Mouse (Mus musculus) natural killer cell, adult 2 months (primary cell): Measurements from ENCODE around the gene Npsr1.

Experiments used
- DNase-seq, 2 experiments: peaks; one replicate each; pipeline ENCODE4 v3.0.0; 2022; ENCODE audit warnings: low spot score in 2 of 2

Npsr1 gene

DNA sequence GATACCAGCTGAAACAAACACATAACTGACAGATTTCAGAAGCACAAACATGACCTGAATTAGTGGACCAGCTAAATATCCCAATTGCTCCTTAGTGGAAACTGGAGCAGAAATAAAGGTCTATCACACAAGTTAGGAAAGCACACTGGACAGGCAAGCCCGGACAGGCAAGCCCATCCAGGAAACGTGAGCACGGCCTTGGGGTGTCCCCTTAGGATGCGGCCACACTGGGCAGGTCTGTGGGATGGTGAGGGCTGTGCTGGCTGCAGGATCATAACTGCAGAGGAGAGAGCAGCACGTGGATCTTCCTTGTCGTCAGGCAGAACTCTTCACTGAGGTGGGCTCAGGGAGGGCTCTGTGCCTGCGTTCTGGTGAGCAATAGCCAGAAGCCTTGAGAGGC, at the start of gene Npsr1:
Gene Npsr1 (plus strand): TSS at position 301 of the 400 bp plus-strand sequence.
- DNase-seq, result no peak

DNA sequence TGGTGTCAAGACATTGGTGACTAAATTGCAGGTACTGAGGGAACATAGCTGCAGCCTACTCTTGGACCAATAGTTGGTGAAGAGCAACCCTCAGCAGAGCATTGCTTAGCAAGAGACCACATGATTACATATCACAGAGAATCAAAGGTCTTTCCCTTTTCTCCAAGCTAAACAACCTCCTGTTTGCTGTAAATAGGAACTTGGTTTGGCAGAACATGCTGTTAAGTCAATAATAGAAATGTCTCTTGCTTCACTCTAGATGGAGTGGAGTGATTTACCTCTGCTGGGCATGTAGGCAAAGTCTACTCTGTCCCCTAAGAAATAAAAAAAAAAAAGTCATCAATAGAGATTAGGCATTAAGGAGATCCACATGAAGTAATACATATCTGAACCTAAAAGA, 46.3 kb upstream of the Npsr1 start:
- DNase-seq, result no peak

DNA sequence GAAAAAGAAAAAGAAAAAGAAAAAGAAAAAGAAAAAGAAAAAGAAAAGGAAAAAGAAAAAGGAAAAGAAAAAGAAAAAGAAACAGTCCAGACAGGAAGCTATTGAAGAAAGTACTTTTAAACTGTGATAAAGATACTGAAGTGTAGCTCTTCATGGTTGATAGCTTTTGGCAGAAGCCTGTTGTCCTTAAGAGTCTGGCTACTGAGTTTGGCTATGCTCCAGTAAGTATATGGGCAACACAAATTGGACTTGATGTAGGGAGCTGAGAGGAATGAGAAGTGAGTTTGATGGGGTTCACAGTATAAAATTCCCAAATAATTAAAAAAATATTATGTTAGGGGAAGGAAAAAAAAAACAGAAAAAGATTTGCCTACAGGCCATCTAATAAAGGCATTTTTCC, 34.5 kb upstream of the Npsr1 start:
- DNase-seq, result no peak

DNA sequence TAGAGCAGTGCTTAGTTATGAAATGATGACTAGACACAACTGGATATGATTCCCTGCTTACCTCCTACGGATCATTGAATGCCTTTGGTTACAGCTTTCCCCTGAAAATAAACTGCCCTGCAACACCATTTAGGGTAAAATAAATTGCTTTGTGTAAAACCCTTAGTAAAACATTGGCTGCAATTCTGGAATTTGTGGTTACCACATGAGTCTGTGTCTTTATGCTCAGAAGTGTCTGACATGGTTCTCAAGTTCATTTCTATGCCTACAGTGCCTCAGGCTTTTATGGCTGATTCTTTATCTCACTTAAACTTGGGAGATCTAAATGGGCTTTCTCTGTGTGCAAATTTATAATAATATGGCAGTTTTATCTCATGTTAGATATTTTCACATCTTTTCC, 26.1 kb upstream of the Npsr1 start:
- DNase-seq, result no peak

DNA sequence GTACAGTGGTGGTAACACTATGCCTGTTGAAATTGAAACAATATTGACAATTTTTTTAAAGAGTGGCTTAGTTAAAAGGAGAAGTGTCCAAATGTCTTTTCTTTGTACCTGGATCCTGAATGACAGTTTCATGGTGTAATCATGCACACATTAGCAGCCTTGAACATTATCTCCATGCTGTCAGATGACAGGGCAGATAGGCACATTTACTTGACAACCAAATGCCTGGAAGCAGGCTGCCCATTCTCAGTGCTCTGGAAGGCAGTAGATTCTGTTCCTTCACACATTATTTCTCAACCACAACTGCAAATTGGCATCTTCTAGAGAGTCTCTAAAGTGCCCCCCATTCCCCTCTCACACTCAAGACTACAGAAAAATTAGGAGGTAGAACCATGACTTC, 20.2 kb upstream of the Npsr1 start:
- DNase-seq, result no peak

DNA sequence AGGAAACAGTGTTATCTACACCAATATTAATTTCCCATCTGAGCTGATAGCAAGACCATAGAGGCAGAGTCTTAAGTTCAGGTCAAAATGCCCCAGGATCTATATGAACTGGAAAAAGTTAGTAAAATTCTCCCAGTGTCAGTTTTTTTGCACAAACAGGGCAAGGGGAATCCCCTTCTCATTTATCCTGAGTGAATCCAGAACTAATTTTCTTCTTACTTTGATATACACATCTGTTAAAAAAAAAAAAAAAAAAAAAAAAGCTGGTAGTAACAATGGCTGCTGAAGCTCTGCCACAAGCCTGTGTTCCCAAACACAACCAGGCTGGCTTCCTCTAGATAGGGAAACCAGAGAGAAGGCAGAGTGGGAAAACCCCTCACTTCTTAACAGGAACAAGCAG, 5.9 kb upstream of the Npsr1 start:
- DNase-seq, result no peak

DNA sequence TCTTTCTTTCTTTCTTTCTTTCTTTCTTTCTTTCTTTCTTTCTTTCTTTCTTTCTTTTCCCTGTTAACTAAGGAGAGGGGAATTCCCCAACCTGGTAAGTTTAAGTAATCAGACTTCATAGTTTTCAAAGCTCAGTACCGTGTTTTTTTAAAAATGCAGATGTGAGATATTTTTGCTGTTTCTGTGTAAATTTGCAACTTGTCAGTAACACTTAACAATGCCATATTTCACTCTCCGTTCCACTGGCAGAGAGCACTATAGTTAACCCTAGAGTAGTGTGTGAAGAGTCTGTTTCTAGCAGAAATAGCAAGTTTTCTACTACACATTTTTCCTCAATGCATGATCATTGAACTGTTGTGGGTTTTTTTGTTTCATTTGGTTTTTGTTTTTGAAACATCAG, 730 bp downstream of the Npsr1 start:
- DNase-seq, result no peak

DNA sequence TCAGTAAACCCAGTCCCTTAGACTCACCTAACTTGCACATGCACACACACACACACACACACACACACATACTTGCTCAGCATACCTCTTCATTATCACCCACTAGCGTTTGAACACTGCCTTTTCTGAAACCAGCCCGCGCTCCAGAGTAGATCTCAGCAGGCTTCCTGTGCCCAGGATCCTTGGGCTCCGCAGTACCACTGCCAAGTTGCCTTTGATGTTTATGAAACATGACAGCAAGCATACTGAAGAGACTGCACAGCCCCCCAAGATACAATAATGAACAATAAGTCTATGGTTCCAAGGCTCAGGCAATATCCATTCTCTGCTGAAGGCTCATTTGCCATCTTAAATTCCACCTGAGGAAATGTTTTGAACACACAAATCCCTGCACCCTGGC, 1.8 kb downstream of the Npsr1 start:
- no peak for DNase-seq

DNA sequence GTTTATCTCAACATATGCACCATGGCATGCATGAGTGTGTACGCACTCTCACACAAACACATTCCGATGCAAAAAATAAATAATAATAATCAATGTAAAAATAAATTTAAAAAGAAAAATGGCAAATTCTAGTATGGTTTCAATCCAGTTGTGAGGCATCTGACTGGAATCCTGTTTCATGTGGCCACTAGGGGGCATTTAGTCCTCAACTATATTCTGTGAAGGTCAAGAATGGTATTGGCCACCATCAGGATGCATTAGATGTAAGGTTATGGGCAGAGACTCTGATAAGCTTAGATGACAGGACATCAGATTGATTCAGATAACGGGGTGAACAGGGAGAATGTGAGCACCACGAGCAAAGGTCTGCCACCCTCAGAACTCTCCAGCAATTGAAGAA, 21.6 kb downstream of the Npsr1 start:
- DNase-seq, result no peak

DNA sequence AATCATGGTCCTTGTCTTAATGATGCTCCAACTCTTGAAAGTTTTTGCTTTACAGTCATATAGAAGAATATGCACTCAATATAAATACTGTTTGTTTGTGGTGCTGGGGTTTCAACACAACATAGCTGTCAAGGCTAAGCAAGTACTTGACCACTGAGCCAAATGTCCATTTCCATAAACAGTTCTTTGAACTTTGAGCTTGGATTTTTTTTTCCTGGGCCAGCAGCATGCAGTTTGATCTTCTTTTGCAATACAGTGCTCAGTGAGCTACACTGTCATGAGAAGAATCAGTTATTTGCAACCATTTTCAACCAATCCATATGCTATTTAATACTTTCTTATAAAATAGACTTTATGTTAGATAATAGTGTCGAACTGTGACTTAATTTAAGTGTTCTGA, 35.3 kb downstream of the Npsr1 start:
- no peak for DNase-seq

DNA sequence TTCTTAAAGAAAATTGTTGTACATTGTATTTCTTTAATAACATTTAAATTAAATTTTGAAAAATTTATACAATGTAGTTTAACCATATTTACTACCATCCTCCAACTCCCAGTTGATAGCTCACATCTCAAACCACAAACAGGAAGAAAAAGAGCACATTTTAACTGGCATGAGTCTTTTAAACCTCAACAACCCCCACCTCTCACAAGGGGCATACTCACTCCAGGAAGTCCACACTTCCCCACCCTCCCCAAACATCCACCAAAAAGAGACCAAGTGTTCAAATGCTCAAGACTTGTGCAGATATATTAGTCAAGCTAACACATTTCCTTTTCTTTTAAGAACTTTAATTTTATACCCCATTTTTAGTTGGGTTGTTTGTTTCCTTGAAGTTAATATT, 38.6 kb downstream of the Npsr1 start:
- DNase-seq, result no peak

DNA sequence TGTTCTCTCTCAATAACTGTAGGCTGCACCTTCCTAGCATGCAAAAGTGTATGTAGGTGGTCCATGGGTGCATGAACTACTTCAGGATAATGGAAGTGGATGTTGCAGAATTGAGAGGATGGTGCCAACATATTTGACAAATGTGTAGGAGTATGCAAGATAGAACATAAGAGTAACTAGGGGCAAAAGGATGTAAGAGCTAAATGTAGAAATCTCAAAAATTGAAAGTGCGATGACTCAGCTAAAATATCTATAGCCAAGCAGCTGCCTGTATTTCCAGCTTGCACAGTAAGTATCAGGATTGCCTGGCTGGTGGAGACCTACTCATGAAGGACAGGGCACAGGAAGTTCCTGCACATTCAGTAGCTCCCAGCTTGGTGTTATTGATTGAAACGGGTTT, 46.5 kb downstream of the Npsr1 start:
- DNase-seq, result no peak

DNA sequence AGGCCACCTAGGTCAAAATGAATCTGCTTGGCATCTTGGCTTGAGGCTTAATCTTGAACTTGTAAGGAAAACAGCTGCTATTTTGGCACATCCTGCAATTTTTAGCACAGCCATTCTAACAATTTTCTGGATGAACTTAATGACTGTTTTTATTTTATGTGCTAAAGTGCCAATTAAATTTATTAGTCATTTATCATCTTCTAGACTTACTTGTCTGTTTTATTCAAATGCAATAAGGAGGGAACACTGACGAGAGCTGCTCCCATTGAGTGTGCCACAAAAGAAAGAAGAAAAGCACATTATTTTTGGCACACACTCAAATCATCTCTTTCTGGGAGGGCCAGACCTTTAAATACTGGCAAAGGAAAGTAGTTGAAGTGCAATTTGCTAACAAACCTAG, 59.4 kb downstream of the Npsr1 start:
- no peak for DNase-seq

DNA sequence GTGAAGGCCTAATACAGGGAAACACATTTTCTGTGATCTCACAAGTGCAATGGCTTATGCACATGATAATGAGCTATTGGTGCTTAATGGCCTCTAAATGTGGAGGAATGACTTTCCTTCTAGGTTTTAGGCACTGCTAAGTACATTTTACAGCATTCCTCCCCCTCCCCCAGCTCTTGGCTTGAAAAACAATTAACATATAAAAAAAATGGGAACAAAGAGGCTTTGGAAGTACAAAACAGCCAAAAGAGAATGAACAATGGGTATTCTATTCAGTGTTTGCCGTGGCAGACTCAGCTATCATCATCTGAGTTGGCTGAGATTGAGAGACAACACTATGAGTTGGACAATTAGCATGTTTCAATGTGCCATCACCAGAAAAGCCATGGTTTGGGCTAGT, 62.6 kb downstream of the Npsr1 start:
- DNase-seq, result no peak

DNA sequence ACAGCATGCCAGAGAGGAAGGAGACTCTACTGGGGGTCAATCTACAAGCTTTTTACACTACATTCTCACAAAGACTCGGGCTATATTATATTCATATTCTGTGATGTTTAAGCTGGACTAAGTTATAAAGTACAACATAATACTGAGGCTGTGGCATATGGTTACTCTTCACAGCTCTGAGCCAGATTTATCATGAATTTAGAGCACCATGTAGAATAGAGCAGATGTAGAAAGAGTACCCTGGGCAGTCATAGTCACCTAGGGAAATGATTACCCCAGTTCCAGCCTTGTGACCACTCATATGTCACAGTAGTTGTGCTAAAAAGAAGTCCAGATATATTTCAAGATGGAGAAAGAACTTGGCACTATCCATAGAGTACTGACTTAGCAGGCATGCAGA, 70.7 kb downstream of the Npsr1 start:
- no peak for DNase-seq

DNA sequence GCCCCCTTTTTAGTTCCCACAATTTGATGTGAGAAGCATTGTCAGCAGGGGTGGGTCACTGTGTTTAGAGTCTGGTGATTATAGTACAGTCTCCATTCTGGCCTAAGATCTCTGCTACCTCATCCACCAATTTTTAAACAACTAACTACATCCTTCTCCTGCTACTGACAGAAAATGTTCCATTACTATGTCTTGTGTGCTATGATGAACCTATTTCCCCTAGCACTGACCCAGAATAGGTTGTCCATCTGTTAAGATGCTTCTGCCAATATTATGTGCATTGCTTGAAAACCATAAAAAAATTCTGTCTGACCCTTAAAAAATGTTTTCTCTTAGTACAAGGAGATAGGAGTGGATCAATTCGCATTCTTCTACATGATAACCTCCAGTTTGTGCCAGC, 72.9 kb downstream of the Npsr1 start:
- no peak for DNase-seq

DNA sequence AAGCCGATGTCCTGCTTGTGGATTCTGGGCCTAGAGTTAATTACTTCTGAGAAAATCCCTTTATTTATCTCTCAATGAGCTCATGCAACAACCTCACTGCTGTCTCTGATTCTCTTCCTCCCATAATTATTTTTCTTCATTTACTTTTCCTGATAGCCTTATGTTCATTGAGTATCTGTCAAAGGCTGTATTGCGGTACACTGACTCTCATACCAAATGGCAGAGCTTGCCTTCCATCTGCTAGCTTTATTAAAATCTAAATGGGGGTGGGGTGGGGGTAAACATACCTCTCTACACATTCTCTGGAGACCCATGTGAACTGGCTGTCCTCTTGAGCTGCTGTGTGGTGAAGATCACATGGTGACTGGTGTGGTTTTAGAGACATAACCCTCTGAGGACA, 80.9 kb downstream of the Npsr1 start:
- no peak for DNase-seq

DNA sequence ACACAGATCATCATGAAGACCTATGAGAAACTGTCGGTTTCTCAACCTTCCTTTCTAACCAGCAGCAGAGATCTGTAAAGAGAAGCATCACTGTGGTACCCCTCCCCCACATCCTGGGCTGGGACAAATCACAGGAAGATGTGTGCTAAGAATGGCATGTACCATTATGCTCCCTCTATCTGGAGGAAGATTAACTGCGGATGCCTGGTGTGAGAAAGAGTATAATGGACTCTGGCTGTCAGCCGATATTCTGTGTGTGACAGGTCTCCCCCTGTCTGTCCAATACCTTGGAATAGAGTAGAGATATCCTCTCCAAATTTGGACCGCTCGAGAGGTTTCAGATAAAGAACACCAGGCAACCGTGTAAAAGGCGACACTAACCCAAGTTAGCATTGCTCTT, 83.1 kb downstream of the Npsr1 start:
- DNase-seq, result no peak

DNA sequence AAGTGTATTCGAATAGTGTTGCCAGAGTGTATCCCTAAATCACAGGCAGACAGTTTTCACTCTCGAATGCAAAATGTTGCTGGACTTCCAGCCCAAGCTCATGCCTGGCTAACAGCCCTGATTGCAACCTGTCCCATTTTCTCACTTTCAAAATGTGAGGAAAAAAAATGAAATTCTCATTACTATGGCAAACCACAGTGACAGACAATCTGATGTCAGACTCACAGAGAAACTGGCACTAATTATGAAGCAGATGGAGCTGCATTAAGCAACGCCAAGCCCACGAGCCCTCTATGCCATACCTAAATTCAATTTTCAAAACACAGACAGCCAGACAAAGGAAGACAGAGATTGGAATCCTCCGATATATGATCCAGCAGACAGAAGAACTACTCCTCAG, 88.5 kb downstream of the Npsr1 start:
- no peak for DNase-seq

DNA sequence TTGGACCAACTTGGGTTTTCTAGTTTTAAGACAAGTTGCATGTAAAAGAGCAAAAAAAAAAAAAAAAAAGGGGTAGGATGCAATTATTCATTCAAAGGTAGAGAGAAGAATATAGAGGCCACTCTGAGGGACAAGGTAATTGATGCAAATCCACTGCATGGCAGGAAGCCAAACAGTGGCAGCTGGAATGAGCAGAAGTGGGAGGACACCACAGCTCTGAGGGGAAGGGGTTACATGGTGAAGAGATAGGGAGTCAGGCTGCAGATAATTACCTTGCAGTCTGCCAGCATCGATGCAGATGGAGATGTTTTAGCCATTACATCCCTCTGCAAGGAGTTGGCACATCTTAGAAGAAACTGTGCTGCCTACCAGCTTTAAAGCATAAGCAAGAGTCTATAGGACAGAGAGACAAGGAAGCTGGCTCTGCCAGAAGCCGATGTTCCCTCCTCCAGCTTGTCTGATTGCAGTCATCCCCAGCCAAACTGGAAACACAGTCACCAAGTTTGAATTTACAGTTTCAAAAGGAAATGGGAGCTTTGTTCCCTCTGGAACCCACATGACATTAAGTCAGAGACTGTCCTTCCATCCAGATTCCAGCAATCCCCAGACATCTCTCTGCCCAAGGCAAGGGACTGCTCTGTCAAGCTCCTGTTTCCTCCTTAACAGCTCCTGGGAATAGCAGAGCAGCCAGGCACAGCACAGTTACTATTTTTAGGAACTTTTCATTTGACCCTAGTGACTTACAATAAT, 91.9 kb downstream of the Npsr1 start:
- no peak for DNase-seq

DNA sequence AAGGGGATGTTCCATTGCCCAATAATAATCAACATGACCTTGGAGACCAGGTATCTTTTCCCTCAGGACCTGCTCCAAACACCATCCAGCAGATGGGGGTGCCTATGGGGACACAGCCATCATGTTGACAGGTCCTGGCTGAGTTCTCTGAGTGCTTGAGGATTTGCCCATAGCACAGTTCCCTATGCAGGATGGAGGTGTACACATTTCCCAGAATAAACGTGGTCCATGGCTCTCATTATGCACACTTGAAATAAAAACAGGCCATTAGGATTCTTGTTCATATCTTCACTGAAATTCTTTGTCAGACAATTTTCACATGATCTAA, 92.4 kb downstream of the Npsr1 start:
- DNase-seq, result no peak

DNA sequence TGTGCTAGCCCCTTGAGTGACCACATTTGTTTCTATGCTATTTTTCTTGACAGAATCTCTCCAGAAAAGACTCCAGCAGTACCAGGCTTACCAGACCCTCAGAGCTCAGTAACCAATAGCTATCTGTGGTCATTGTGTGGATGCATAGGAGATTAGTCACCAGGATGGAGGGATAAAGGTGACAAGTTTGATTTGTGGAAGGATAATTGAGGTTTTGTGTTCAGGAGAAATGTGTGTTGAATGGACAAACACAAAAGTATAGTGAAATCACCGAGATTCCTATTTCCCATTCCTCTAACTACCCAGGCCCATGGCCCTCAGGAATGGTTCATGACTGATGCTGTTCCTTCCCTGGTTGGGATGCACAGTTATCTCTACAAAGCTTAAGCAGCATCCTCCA, 100.5 kb downstream of the Npsr1 start:
- no peak for DNase-seq

DNA sequence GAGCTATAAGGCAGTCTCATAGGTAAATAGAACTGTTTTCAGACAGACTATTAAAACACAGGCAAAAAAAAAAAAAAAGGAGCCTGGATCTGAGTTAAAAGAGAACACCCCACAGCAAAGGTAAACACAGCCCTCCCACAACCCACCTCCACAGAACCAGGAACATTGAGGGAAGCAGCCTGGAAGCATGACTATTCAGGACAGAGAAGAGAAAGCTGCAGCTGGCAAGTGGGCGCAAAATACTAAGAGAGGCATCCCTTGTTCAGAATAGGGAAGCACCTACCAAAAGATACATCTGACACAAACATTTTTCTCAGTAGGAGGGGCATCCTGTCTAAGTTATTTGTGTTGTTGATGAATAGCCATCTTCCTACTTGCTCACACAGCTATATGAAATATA, 113.8 kb downstream of the Npsr1 start:
- no peak for DNase-seq

DNA sequence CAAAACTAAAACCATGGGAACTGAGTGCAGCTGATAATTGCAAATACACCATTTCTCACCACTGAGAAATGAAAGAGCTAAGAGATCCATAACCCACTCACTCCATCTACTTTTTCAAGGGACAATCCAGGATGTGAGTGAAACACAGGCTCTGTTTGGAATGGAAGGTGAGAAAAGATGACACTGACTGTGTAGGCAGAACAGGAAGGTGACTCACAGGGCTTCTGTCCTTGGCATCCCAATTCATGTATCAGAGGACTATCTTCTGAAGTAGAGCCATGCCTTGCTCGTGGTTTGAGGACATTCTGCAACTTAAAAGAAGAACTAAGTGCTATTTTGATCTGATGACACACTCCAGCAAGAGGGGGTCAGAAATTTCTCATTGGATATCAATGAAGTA, 119.9 kb downstream of the Npsr1 start:
- no peak for DNase-seq

DNA sequence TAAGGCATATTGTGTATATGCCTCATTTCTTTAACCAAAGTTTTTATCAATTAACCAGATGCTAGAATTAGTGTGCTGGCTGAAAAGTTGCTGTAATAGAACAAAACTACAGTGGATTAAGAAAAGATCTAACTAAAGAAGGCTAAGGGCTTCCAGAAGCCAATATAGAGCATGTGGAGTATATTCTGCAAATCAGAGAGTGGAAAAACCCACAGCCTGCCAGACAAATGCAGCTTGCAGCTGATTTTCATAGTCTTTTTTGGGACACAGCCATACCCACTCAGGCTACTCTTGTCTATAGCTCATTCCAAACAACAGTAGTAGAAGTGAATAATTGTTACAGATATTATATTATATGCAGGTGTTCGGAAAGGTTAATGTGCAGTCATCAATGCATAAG, 138.7 kb downstream of the Npsr1 start:
- DNase-seq, result no peak
